Mouse (Mus musculus): ENCODE results near the gene Mogs.

DNA sequence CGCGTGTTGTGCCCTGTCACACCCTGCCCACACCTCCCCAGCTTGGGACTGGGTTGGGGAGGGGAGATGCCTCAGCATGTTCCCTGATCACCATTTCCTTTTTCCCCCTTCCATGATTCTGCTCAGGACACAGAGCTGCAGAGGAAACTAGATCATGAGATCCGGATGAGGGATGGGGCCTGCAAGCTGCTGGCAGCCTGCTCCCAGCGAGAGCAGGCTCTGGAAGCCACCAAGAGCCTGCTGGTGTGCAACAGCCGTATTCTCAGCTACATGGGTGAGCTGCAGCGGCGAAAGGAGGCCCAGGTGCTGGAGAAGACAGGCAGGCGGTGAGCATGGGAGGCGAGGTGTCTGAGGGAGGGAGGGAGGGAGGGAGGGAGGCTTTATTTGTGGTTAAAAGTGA is 30.5 kb downstream of the Mogs start:
- TF ChIP-seq USF1 (IDR thresholded peaks at IDR 0.05; ENCODE audit: low read depth) (no peak), POLR2A (IDR thresholded peaks at IDR 0.05; ENCODE audit: insufficient read length, low read depth) (no peak), POLR2AphosphoS2 (IDR thresholded peaks at IDR 0.05; ENCODE audit: insufficient read length, low read depth) (no peak), MYOG (IDR thresholded peaks at IDR 0.05; ENCODE audit: control insufficient read depth in 1 of 3, insufficient read depth in 1 of 3, insufficient read length in 2 of 3, low read depth in 2 of 3) (no peak), MAX (IDR thresholded peaks at IDR 0.05; ENCODE audit: low read depth) (no peak), MYOD1 (IDR thresholded peaks at IDR 0.05; ENCODE audit: control insufficient read depth in 1 of 3, insufficient read length in 2 of 3, low read depth in 2 of 3) (no peak), TCF12 (IDR thresholded peaks at IDR 0.05; ENCODE audit: insufficient read depth, poor library complexity, severe bottlenecking) (no peak), E2F4 (IDR thresholded peaks at IDR 0.05; ENCODE audit: insufficient read depth) (no peak), SRF (IDR thresholded peaks at IDR 0.05; ENCODE audit: control insufficient read depth, insufficient read length, low read depth) (no peak)
